Mouse (Mus musculus) forebrain, embryonic 13.5 days (tissue): ENCODE measurements at regions not wholly inside any gene's neighbourhood (a gene's known extent, or its start where the extent isn't known, plus 50 kb on each side); places are given as distances from the start of the nearest gene placed in this dataset.

Source experiments
- ATAC-seq: fragments of 200-750 bp; cut with Nextera tagmentation; 2 replicates; pipeline ENCODE4 v1.8.0; 2017
- H3K27ac ChIP-seq: fragments of 300-500 bp; sonication (generic); 2 replicates; pipeline ENCODE4 v1.5.1; 2015; ENCODE audit warnings: inconsistent platforms, mild to moderate bottlenecking, moderate library complexity
- H3K27me3 ChIP-seq: fragments of 300-500 bp; sonication (generic); 2 replicates; pipeline ENCODE4 v1.6.1; 2015; ENCODE audit warnings: mild to moderate bottlenecking, inconsistent platforms
- H3K36me3 ChIP-seq: fragments of 300-500 bp; sonication (generic); 2 replicates; pipeline ENCODE4 v1.6.1; 2015; ENCODE audit warnings: mild to moderate bottlenecking, inconsistent platforms; ENCODE audit not compliant: poor library complexity, severe bottlenecking
- H3K4me1 ChIP-seq: fragments of 300-500 bp; sonication (generic); 2 replicates; pipeline ENCODE4 v1.6.1; 2015; ENCODE audit warnings: inconsistent platforms
- H3K4me2 ChIP-seq: fragments of 300-500 bp; sonication (generic); 2 replicates; pipeline ENCODE4 v1.6.1; 2015; ENCODE audit warnings: inconsistent platforms, mild to moderate bottlenecking, moderate library complexity
- H3K4me3 ChIP-seq: fragments of 300-500 bp; sonication (generic); 2 replicates; pipeline ENCODE4 v1.5.1; 2015; ENCODE audit warnings: mild to moderate bottlenecking, inconsistent platforms
- H3K9ac ChIP-seq: fragments of 300-500 bp; sonication (generic); 2 replicates; pipeline ENCODE4 v1.6.1; 2015; ENCODE audit warnings: mild to moderate bottlenecking, inconsistent platforms
- H3K9me3 ChIP-seq: fragments of 300-500 bp; sonication (generic); replicated peaks from 2 replicates; pipeline ENCODE4 v1.6.1; 2016; ENCODE audit warnings: inconsistent platforms
- WGBS: fragments of 180-500 bp; shearing (Covaris S2); methylation state at CpG from one replicate; pipeline ENCODE4 v1.1.7; 2015; 5-methylcytosine and 5-hydroxymethylcytosine counted together

GRCm38 (mm10) chr16:95141510-95142394 is 115.6 kb upstream of the Kcnj15 start:
- Histone ChIP-seq H3K9me3 (no peaks in the 10 kb centered on the region), H3K9ac (no peak overlapping the region), H3K4me3 (no peak overlapping the region), H3K27ac (no peak overlapping the region), H3K4me2 (no peak overlapping the region), H3K4me1 (peaks cover 9% of the 10 kb centered on the region), H3K27me3 (no peaks in the 10 kb centered on the region), H3K36me3 (no peaks in the 10 kb centered on the region)
- 0 out of 2 replicates have a peak, but pooled peaks have one; percentile 24 for ATAC-seq
- WGBS = 62% methylated on average over 8 of the region's 8 CpGs

GRCm38 (mm10) chr16:95150499-95150898 is 106.9 kb upstream of the Kcnj15 start:
- Histone ChIP-seq H3K4me1 (0 out of 2 replicates have a peak, but pooled peaks cover 2% of the 10 kb centered on the region), H3K27me3 (no peaks in the 10 kb centered on the region), H3K9ac (no peak overlapping the region), H3K4me3 (no peak overlapping the region), H3K4me2 (no peak overlapping the region), H3K9me3 (no peaks in the 10 kb centered on the region), H3K27ac (no peak overlapping the region), H3K36me3 (no peaks in the 10 kb centered on the region)
- ATAC-seq = no peak
- WGBS = 68% methylated on average over 8 of the region's 8 CpGs

GRCm38 (mm10) chr16:95151499-95151898 is 105.9 kb upstream of the Kcnj15 start:
- 82% methylated on average over 3 of the region's 3 CpGs for WGBS
- H3K36me3 ChIP-seq = no peaks in the 10 kb centered on the region
- ATAC-seq = no peak

GRCm38 (mm10) chr16:95151914-95152313 is 105.4 kb upstream of the Kcnj15 start:
- no peak overlapping the region for H3K4me2 ChIP-seq
- H3K36me3 ChIP-seq = no peaks in the 10 kb centered on the region
- H3K9ac ChIP-seq = no peak overlapping the region
- H3K4me1 ChIP-seq = 0 out of 2 replicates have a peak, but pooled peaks cover 2% of the 10 kb centered on the region
- H3K9me3 ChIP-seq = no peaks in the 10 kb centered on the region
- H3K27ac ChIP-seq = no peak overlapping the region
- WGBS = 89% methylated on average over 6 of the region's 6 CpGs
- H3K4me3 ChIP-seq = no peak overlapping the region
- no peak for ATAC-seq
- no peaks in the 10 kb centered on the region for H3K27me3 ChIP-seq

More at GRCm38 (mm10) chr16:95151499-95151898, 105.9 kb upstream of the Kcnj15 start:
- no peak overlapping the region for H3K27ac ChIP-seq
- no peak overlapping the region for H3K4me2 ChIP-seq
- H3K27me3 ChIP-seq = no peaks in the 10 kb centered on the region
- 0 out of 2 replicates have a peak, but pooled peaks cover 2% of the 10 kb centered on the region for H3K4me1 ChIP-seq
- H3K9me3 ChIP-seq = no peaks in the 10 kb centered on the region
- H3K4me3 ChIP-seq = no peak overlapping the region
- no peak overlapping the region for H3K9ac ChIP-seq

- H3K4me3 ChIP-seq = no peak overlapping the region
- no peak for ATAC-seq
- H3K27ac ChIP-seq = no peak overlapping the region
- WGBS = 72% methylated on average over 13 of the region's 13 CpGs
- no peak overlapping the region for H3K4me2 ChIP-seq
- no peaks in the 10 kb centered on the region for H3K27me3 ChIP-seq
- H3K36me3 ChIP-seq = no peaks in the 10 kb centered on the region
- 0 out of 2 replicates have a peak, but pooled peaks cover 2% of the 10 kb centered on the region for H3K4me1 ChIP-seq
- H3K9ac ChIP-seq = no peak overlapping the region
- no peaks in the 10 kb centered on the region for H3K9me3 ChIP-seq
Measured at GRCm38 (mm10) chr16:95152742-95153383, 104.5 kb upstream of the Kcnj15 start.

GRCm38 (mm10) chr16:95168349-95168748 is 89.0 kb upstream of the Kcnj15 start:
- no peak overlapping the region for H3K4me2 ChIP-seq

GRCm38 (mm10) chr16:95169346-95169745 is 88.0 kb upstream of the Kcnj15 start:
- H3K36me3 ChIP-seq = no peaks in the 10 kb centered on the region
- H3K4me1 ChIP-seq = no peaks in the 10 kb centered on the region
- no peak overlapping the region for H3K4me3 ChIP-seq
- H3K9me3 ChIP-seq = no peaks in the 10 kb centered on the region
- no peaks in the 10 kb centered on the region for H3K27me3 ChIP-seq
- no peak overlapping the region for H3K4me2 ChIP-seq
- WGBS = 97% methylated on average over 1 of the region's 1 CpGs
- H3K9ac ChIP-seq = no peak overlapping the region
- H3K27ac ChIP-seq = no peak overlapping the region
- no peak for ATAC-seq

More at GRCm38 (mm10) chr16:95168349-95168748, 89.0 kb upstream of the Kcnj15 start:
- Histone ChIP-seq H3K4me1 (no peaks in the 10 kb centered on the region), H3K9me3 (no peaks in the 10 kb centered on the region), H3K36me3 (no peaks in the 10 kb centered on the region), H3K27me3 (no peaks in the 10 kb centered on the region), H3K27ac (no peak overlapping the region), H3K9ac (no peak overlapping the region), H3K4me3 (no peak overlapping the region)
- WGBS = 85% methylated on average over 7 of the region's 7 CpGs
- no peak for ATAC-seq

- no peak overlapping the region for H3K9ac ChIP-seq
- no peak overlapping the region for H3K27ac ChIP-seq
- no peak for ATAC-seq
- no peak overlapping the region for H3K4me2 ChIP-seq
- no peaks in the 10 kb centered on the region for H3K27me3 ChIP-seq
- no peaks in the 10 kb centered on the region for H3K4me1 ChIP-seq
- H3K4me3 ChIP-seq = no peak overlapping the region
- H3K9me3 ChIP-seq = no peaks in the 10 kb centered on the region
- WGBS = 89% methylated on average over 5 of the region's 5 CpGs
- no peaks in the 10 kb centered on the region for H3K36me3 ChIP-seq
Measured at GRCm38 (mm10) chr16:95180562-95180961, 76.8 kb upstream of the Kcnj15 start.

- H3K4me3 ChIP-seq = no peak overlapping the region
- no peak for ATAC-seq
- no peaks in the 10 kb centered on the region for H3K27me3 ChIP-seq
- H3K27ac ChIP-seq = no peak overlapping the region
- H3K36me3 ChIP-seq = no peaks in the 10 kb centered on the region
- H3K4me2 ChIP-seq = no peak overlapping the region
- no peak overlapping the region for H3K9ac ChIP-seq
- H3K4me1 ChIP-seq = no peaks in the 10 kb centered on the region
- 83% methylated on average over 9 of the region's 9 CpGs for WGBS
- H3K9me3 ChIP-seq = no peaks in the 10 kb centered on the region
Measured at GRCm38 (mm10) chr16:95185341-95185740, 72.0 kb upstream of the Kcnj15 start.

GRCm38 (mm10) chr16:95189114-95189513 is 68.2 kb upstream of the Kcnj15 start:
- Histone ChIP-seq H3K9me3 (no peaks in the 10 kb centered on the region), H3K36me3 (no peaks in the 10 kb centered on the region), H3K4me2 (no peak overlapping the region), H3K9ac (no peak overlapping the region), H3K27me3 (no peaks in the 10 kb centered on the region), H3K27ac (no peak overlapping the region), H3K4me1 (0 out of 2 replicates have a peak, but pooled peaks cover 2% of the 10 kb centered on the region), H3K4me3 (no peak overlapping the region)
- ATAC-seq = no peak
- 91% methylated on average over 8 of the region's 8 CpGs for whole genome bisulfite sequencing

- no peaks in the 10 kb centered on the region for H3K27me3 ChIP-seq
- 41% methylated on average over 4 of the region's 4 CpGs for WGBS
- H3K27ac ChIP-seq = no peak overlapping the region
- H3K36me3 ChIP-seq = no peaks in the 10 kb centered on the region
- no peaks in the 10 kb centered on the region for H3K9me3 ChIP-seq
- H3K4me3 ChIP-seq = no peak overlapping the region
- H3K9ac ChIP-seq = no peak overlapping the region
- no peak overlapping the region for H3K4me2 ChIP-seq
- ATAC-seq = no peak
- H3K4me1 ChIP-seq = 0 out of 2 replicates have a peak, but pooled peaks cover 6% of the 10 kb centered on the region
Measured at GRCm38 (mm10) chr16:95194151-95194550, 63.2 kb upstream of the Kcnj15 start.

GRCm38 (mm10) chr16:95196141-95196540 is 61.2 kb upstream of the Kcnj15 start:
- ATAC-seq = no peak
- Histone ChIP-seq H3K36me3 (no peaks in the 10 kb centered on the region), H3K9ac (no peak overlapping the region), H3K9me3 (no peaks in the 10 kb centered on the region), H3K27ac (no peak overlapping the region), H3K4me1 (0 out of 2 replicates have a peak, but pooled peaks cover 6% of the 10 kb centered on the region), H3K4me2 (no peak overlapping the region), H3K27me3 (no peaks in the 10 kb centered on the region), H3K4me3 (no peak overlapping the region)
- WGBS = 87% methylated on average over 4 of the region's 4 CpGs
